Mouse (Mus musculus) cerebellum, adult 11 months (tissue): Measurements from ENCODE around the gene Cryba1.
A peak's percentile ranks its signal among the peaks of the same experiment; 100 is the strongest.

Source experiments
- DNase-seq: peaks from one replicate; pipeline ENCODE4 v3.0.0; 2022

The Cryba1 gene

DNA sequence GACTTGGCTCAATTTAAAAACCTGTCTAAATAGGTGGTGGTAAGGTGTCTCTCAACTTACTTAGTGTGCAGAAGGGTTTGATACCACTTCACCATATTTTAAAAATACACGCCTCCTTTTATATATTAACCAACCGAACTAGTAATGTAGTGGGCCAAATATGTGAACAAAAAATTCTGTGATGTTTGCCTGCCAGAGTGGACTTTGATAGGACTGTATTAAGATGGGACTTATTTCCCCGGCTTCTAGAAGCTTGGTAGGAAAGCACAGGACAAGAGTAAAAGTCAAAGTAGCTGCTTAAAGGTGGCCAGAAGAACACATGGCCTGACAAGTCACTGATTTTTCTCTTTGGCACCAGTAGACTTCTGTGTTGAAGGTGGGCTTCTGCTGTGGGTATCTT is 11.3 kb downstream of the Cryba1 start:
- DNase-seq = no peak

DNA sequence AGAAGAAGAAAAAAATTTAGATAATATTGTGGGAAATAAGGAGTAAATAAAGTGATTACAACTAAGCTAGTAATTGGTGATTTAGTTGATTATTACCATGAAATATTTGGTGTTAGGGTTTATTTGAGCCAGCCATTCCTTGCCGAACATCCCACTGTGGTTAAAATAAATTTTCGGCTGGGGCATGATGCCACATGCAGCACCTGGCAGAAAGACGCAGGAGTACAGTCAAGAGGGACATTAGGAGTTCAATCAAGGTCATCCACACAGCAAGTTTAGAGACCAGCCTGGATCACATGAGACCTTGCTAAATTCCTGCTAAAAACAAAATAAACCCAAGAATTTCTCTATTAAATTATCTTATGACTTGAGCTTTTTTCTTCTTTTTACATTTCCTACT is 16.0 kb downstream of the Cryba1 start:
- DNase-seq = no peak

DNA sequence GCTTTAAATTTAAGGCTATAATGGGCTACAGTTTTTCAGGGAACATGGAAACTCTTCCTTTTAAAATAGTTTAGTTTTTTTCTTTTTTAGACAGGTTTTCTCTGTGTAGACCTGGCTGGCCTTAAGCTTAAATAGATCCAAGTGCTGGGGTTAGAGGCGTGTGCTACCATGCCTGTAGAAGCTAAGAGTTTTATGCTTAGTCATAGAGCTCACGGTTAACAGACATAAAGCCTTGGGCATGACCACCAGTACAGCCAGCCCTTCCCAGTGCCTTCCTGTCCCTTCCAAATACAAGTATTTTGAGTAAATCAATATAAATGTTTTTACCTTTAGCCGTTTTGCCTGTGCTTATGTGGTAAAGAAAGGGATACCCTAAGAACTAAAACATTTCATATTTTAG is 19.2 kb downstream of the Cryba1 start:
- no peak for DNase-seq

DNA sequence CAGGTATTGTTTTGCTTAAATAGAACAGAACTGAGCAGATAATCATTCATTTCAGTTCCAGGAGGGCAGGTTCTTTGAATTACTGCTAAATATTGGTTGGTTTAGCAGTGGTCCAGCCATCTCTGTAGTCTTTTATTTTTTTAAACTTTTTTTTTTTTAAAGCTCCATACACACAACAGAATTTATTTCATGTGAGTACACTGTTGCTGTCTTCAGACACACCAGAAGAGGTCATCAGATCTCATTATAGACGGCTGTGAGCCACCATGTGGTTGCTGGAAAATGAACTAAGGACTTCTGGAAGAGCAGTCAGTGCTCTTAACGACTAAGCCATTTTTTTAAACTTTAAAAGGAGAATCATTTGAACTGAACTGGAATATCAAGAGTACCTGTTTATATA is 27.9 kb downstream of the Cryba1 start:
- no peak for DNase-seq

DNA sequence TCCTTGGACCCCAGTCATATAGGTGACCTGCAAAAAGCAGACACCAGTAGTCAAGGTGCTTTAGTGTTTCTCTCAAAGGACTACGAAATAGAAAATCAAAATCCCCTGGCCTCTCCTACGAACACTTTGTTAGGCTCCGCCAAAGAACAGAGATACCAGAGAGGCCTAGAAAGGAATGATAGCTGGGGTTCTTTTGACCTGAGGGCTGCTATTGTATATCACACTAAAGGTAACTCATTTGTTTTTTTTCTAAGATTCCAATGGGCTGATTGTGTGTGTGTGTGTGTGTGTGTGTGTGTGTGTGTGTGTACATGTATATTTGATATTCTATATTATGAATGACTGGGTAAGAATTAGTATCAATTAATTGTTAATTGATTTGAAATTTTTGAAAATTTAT is 32.1 kb downstream of the Cryba1 start:
- DNase-seq = no peak

DNA sequence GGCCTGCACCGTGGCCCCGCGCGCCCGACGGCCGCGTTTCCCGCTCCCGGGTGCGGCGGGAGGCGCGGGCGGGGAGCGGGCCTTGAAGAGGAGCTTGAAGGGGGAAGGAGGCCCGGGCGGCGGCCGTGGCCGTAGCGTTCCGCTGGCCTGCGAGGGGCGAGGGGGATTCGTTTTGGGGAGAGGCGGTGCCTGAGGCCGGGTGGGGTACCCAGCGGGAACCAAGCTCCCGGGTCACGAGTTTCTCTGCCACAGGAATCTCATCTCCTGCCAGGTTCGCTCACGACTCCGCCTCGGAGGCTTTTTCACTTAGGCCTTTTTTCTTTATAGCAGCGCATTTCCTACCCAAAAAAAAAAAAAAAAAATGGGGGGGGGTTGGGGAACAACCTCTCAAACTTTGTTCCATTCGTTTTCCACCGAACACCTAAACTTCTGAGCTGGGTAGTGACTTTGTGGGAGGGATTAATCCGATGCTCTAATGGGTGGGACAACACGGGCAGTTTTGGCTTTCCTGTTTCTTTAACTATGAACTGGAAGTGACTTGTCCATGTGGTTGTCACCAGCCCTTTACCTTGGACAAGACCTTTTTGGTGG is 37.4 kb downstream of the Cryba1 start:
- peak; percentile 44 for DNase-seq

DNA sequence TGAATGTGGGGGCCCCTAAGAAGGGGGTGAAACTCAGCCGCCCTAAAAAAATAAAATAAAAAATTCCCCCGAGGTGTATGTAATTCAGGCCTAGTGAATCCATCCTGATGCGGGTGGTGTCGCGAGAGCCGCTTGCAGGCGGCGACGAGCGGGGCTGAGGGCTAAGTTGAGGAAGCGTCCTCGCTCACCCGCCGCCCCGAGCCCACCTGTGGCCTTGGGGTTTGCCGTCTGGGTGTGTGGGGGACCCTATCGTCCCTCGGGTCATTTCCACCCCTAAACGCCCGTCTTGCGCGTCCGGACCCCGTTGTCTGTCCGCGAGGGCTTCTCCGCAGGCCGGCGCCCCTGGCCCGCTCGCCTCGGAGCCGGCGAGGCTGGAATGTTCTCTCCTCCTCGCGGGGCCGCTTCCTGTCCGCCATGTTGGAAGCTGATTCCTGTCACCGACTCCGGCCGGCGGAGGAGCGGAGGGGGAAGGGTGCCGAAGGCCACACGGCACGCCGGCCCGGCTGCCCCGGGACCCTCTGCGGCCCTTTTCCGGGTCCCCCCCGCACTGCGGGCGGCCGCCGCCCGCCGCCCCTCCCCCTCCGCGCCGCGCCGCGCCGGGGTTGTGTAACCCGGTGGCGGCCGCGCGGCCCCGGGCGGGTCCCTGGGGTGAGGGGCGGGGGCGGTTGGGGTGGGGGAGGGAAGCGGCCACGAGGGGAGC is 38.1 kb downstream of the Cryba1 start:
- DNase-seq = peak; percentile 47

DNA sequence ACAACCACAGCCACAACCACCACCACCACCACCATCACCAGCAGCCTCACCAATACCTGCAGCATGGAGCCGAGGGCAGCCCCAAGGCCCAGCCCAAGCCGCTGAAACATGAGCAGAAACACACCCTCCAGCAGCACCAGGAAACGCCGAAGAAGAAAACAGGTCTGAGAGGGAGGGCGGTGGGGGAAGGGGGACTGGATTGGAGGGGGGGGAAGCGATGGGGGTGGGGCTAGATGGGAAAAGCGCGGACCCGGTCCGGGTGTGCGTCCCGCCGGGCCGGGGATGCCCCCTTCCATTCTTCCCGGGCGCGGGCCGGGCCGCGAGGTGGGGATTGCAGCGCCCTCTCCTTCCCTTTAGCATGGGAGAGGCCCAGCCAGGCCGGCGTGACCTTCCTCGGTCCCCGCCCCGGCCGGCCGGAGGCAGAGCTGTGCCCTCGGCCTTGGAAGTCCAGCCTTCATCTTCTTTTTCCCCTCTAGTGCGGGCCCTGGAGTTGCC is 38.7 kb downstream of the Cryba1 start:
- peak; percentile 36 for DNase-seq

DNA sequence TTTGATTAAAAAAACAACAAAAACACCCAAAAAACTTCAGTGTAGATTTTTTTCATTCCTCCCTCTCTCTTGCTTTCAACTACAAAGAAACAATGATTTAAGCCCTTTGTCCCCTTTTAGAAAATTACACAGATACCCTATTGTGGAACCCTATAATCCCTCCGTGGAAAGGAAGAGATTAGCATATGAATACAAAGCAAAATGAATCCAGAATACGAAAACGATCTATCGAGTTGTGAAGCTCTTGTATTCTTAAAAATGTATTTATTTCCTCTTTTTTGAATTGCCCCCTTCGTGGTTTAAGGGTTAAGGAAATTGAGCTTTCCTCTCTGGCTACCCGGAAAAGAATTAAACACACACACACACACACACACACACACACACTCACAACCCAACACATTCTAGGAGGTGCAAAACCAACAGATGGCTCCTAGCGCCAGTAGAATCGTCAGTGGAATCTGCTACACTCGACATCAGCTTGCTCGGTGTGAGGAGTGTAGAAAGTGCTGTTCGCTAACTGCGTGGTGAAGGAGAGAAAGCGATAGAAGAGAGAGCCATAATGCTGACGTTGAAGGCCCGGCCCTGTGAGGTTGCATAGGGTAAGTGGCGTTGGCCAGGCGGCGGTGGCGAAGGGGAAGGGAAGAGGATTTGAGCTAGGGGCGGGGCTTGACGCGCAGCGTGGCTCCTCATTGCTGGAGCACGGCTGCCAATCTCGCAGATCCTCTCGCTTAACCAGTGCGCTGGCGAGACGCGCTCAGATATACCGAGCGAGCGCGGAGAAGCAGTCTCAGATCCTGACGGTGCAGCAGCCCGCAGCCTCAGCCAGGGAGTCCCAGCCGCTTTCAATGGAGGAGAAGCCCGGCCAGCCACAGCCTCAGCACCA is 39.5 kb downstream of the Cryba1 start, which contains the start of gene Nufip2:
Gene Nufip2, plus strand, starts transcription at position 773 of the 883 bp plus-strand sequence.
- peak; percentile 100 for DNase-seq

DNA sequence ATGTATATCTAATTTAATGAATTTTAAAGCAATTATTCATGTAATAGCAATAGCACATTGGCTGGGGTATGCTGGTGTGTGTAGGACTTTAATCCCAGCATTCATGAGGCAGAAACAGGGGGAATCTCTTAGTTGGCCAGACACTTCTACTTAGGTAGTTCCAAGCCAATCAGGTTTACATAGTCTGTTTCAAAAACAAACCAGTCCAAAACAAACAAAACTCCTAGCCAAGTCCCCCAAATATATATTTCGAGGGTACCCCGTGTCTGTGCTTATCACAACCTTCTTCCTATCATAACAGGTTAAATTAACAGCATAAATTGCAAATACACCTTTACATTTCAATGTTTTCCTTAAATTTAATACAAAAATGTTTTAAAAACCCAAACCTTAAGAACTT is 40.2 kb downstream of the Cryba1 start:
- no peak for DNase-seq

DNA sequence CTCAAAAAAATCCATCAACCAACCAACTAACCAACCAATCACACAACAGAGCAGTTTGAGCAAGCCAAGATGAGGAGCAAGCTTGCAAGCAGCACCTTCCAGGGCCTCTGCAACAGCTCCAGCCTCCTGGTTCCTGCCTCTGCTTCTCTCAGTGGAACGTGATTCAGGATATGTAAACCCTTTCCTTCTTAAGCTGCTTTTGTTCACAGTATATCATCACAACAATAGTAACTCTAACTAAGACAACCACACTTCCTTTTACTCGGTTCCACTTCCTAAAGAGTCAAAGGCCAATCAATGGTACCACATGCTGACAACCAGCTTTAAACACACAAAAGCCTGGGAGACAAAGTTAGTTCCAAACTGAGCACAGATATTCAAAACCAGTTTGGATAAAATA is 45.1 kb downstream of the Cryba1 start:
- no peak for DNase-seq

DNA sequence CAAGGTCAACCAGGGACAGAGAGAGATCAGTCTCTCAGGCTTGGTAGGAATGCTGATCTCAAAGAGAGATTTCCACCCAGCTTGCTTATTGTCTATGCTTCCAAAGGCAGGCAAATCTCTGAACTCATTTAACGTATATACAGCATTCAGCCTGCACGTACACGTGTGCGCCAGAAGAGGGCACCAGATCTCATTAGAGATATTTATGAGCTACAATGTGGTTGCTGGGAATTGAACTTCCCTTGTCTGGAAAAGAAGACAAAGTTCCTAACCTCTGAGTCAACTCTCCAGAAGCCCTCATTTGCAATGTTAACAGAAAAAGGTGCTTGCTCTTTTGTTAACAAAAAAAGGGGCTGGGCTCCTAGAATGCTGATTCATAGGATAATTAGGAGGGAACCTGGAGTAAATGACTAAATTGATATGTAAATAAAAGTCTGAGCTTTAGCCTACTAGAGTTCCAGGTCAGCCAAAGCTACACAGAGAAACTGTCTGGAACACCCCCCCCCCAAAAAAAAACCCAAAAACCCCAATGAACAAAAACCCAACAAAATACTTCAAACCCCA is 51.6 kb downstream of the Cryba1 start:
- DNase-seq = no peak

DNA sequence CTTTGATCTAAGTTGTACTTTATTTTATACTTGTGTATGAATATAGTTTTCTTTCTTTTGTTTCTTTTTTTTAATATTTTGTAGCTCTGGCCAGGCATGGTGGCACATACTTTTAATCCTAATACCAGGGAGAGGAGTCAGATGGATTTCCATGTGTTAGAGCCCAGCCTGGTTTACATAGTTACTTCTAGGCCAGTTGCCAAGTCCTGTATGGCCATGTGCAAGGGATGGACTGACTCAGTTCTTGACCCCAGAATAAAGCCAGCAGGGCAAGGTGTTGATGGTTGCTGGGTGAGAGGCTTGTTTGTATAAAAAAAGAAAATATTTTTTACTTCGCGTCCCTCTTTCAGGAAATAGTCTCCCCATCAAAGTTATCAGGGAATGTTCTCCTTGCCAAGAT is 52.3 kb downstream of the Cryba1 start:
- no peak for DNase-seq
